Comparison of ENCODE assay signal across 8 mouse cellular contexts in the genomic region with DNA sequence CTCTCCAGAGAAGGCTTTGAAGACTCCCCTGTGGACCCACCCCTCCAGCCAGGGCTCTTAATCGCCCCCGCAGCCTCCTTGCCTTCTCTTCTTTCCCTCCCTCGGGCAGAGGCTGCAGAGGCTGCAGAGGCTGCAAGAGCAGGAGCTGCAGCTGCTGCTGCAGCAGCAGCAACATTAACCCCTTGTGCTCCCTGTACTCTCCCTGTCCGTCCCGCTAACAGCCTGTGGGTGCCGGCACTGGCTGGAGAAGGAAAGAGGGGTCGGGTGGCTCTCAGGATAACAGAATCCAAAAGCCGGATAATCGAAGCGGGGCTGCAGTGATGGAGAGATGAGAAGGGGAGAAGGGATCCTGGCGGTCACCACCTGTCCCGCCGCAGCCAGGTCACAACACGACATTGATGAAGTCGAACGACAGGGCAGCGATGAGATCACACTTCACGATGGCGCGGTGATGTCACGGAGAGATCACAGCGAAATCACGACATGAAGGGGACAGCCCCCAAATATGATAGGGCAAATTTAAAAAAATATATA. TPM values are rescaled to one million over a fixed set of nuclear protein-coding genes. Genes with fewer than 3 reads are reported as not detected.
DNase-seq lines count a peak whose midpoint lies in the region; ATAC-seq and TF ChIP-seq lines count a peak whose summit lies in the region.

No protein-coding gene starts in this region.

- peaks cover 50% of the 10 kb centered on the region for H3K4me1 ChIP-seq in kidney, embryonic 15.5 days
- peaks cover 2% of the 10 kb centered on the region for H3K4me1 ChIP-seq in ES-Bruce4 (ENCODE audit: control insufficient read depth, insufficient read depth, low read length)
- H3K4me1 ChIP-seq in forebrain, embryonic 13.5 days, result peaks cover 71% of the 10 kb centered on the region
- peaks cover 27% of the 10 kb centered on the region for H3K4me1 ChIP-seq in liver, embryonic 12.5 days

- peak overlapping the region; percentile 82 for H3K4me2 ChIP-seq in kidney, embryonic 15.5 days
- H3K4me2 ChIP-seq in forebrain, embryonic 13.5 days, result peak overlapping the region; percentile 98
- H3K4me2 ChIP-seq in liver, embryonic 12.5 days, result peak overlapping the region; percentile 95

- H3K36me3 ChIP-seq in kidney, embryonic 15.5 days, result peaks cover 31% of the 10 kb centered on the region
- H3K36me3 ChIP-seq in ES-Bruce4 (ENCODE audit: control insufficient read depth, insufficient read depth, low read length, poor library complexity, severe bottlenecking), result no peaks in the 10 kb centered on the region; the same call in 1 of the 2 replicates
- H3K36me3 ChIP-seq in forebrain, embryonic 13.5 days (ENCODE audit: poor library complexity, severe bottlenecking), result peaks cover 27% of the 10 kb centered on the region
- peaks cover 38% of the 10 kb centered on the region for H3K36me3 ChIP-seq in liver, embryonic 12.5 days

- 0 out of 2 replicates have a peak overlapping the region, but pooled peaks have one; percentile 95 for H3K27ac ChIP-seq in kidney, embryonic 15.5 days
- no peak overlapping the region for H3K27ac ChIP-seq in ES-Bruce4 (ENCODE audit: insufficient read depth, low read length)
- H3K27ac ChIP-seq in forebrain, embryonic 13.5 days, result peak overlapping the region; percentile 94
- 0 out of 2 replicates have a peak overlapping the region, but pooled peaks have one; percentile 86 for H3K27ac ChIP-seq in liver, embryonic 12.5 days

- peak overlapping the region; percentile 96 for H3K4me3 ChIP-seq in kidney, embryonic 15.5 days (replicated peaks)
- H3K4me3 ChIP-seq in ES-Bruce4 (ENCODE audit: low read depth, low read length), result peak overlapping the region; percentile 83
- H3K4me3 ChIP-seq in forebrain, embryonic 13.5 days, result peak overlapping the region; percentile 86
- H3K4me3 ChIP-seq in liver, embryonic 12.5 days, result peak overlapping the region; percentile 77

- no peaks in the 10 kb centered on the region for H3K9me3 ChIP-seq in kidney, embryonic 15.5 days (replicated peaks)
- no peaks in the 10 kb centered on the region for H3K9me3 ChIP-seq in ES-Bruce4 (replicated peaks; ENCODE audit: control insufficient read depth, insufficient read depth, low read length, poor library complexity, severe bottlenecking)
- no peaks in the 10 kb centered on the region for H3K9me3 ChIP-seq in forebrain, embryonic 13.5 days (replicated peaks)
- no peaks in the 10 kb centered on the region for H3K9me3 ChIP-seq in liver, embryonic 12.5 days (replicated peaks)

- under 1% methylated on average over 23 of the region's 23 CpGs for WGBS in kidney, embryonic 15.5 days
- under 1% methylated on average over 23 of the region's 23 CpGs for WGBS in forebrain, embryonic 13.5 days
- WGBS in liver, embryonic 12.5 days (ENCODE audit: insufficient replicate concordance), result under 1% methylated on average over 23 of the region's 23 CpGs

- TF ChIP-seq CTCF in ES-Bruce4 (IDR thresholded peaks at IDR 0.05; ENCODE audit: low read depth, low read length), result no peak

- no peaks in the 10 kb centered on the region for H3K27me3 ChIP-seq in kidney, embryonic 15.5 days
- H3K27me3 ChIP-seq in ES-Bruce4 (ENCODE audit: control insufficient read depth, insufficient read depth, low read length, poor library complexity, severe bottlenecking), result no peaks in the 10 kb centered on the region
- no peaks in the 10 kb centered on the region for H3K27me3 ChIP-seq in forebrain, embryonic 13.5 days
- H3K27me3 ChIP-seq in liver, embryonic 12.5 days (replicated peaks), result no peaks in the 10 kb centered on the region

- TF ChIP-seq POLR2A in ES-Bruce4 (IDR thresholded peaks at IDR 0.05; ENCODE audit: insufficient read depth, low read length), result no peak

- no peak for DNase-seq in kidney, adult 9 months
- DNase-seq in brain, adult 2 months (ENCODE audit: low read depth, low spot score), result peak; percentile 70
- no peak for DNase-seq in ovary, adult 18-20 months (ENCODE audit: low spot score)

- H3K9ac ChIP-seq in kidney, embryonic 15.5 days, result peak overlapping the region; percentile 63
- peak overlapping the region; percentile 73 for H3K9ac ChIP-seq in ES-Bruce4 (ENCODE audit: low read depth, poor library complexity, severe bottlenecking)
- H3K9ac ChIP-seq in forebrain, embryonic 13.5 days, result peak overlapping the region; percentile 90
- H3K9ac ChIP-seq in liver, embryonic 12.5 days, result peak overlapping the region; percentile 86

- ATAC-seq in kidney, embryonic 15.5 days (replicated peaks; ENCODE audit: low FRiP score), result 0 out of 2 replicates have a peak, but pooled peaks have one; percentile 1
- no peak for ATAC-seq in forebrain, embryonic 13.5 days
- 0 out of 2 replicates have a peak, but pooled peaks have one; percentile 0 for ATAC-seq in liver, embryonic 12.5 days
- peak; percentile 3; the same call in 1 of the 2 replicates for ATAC-seq in neutrophil, adult 5-6 weeks (ENCODE audit: extremely low read depth, insufficient number of reproducible peaks, low FRiP score, poor library complexity, severe bottlenecking)

- TF ChIP-seq EP300 in ES-Bruce4 (IDR thresholded peaks at IDR 0.05; ENCODE audit: insufficient read depth, low read depth, low read length), result no peak

RNA-seq across cellular contexts. Expression of a gene that starts 0.6 kb away (rescaled TPM):
- polyA plus RNA-seq in kidney, embryonic 15.5 days (2015; fragmentation: Nextera tagmentation; extraction: Ambion mirVana), result 27.1 and 28.2 TPM in 2 replicates
- polyA plus RNA-seq in ES-Bruce4 (2011; ENCODE audit: insufficient read depth, insufficient read length, low read depth, missing spikeins), result 10.2 and 12.8 TPM in 2 replicates
- 47.6 and 60.0 TPM in 2 replicates for polyA plus RNA-seq in forebrain, embryonic 13.5 days (2015; fragmentation: Nextera tagmentation; extraction: Ambion mirVana)
- 14.7 and 15.2 TPM in 2 replicates for polyA plus RNA-seq in liver, embryonic 12.5 days (2016; fragmentation: Nextera tagmentation; extraction: Ambion mirVana)
- 6.6 and 8.3 TPM in 2 replicates for total RNA-seq in neutrophil, adult 5-6 weeks (2017)

RNA-seq across cellular contexts. Expression of a gene that starts 0.7 kb away (rescaled TPM):
- polyA plus RNA-seq in kidney, embryonic 15.5 days (2015; fragmentation: Nextera tagmentation; extraction: Ambion mirVana), result 24.5 and 27.8 TPM in 2 replicates
- polyA plus RNA-seq in ES-Bruce4 (2011; ENCODE audit: insufficient read depth, insufficient read length, low read depth, missing spikeins), result 10.1 and 10.5 TPM in 2 replicates
- polyA plus RNA-seq in forebrain, embryonic 13.5 days (2015; fragmentation: Nextera tagmentation; extraction: Ambion mirVana), result 29.3 and 32.6 TPM in 2 replicates
- 10.3 and 10.8 TPM in 2 replicates for polyA plus RNA-seq in liver, embryonic 12.5 days (2016; fragmentation: Nextera tagmentation; extraction: Ambion mirVana)
- 35.0 and 36.4 TPM in 2 replicates for total RNA-seq in neutrophil, adult 5-6 weeks (2017)

RNA-seq across cellular contexts. Expression of a gene that starts 16.6 kb away (rescaled TPM):
- polyA plus RNA-seq in kidney, embryonic 15.5 days (2015; fragmentation: Nextera tagmentation; extraction: Ambion mirVana), result not detected in 2 replicates
- polyA plus RNA-seq in ES-Bruce4 (2011; ENCODE audit: insufficient read depth, insufficient read length, low read depth, missing spikeins), result 0.39 and 0.96 TPM in 2 replicates
- 0.19 and 0.31 TPM in 2 replicates for polyA plus RNA-seq in forebrain, embryonic 13.5 days (2015; fragmentation: Nextera tagmentation; extraction: Ambion mirVana)
- not detected in 2 replicates for polyA plus RNA-seq in liver, embryonic 12.5 days (2016; fragmentation: Nextera tagmentation; extraction: Ambion mirVana)
- total RNA-seq in neutrophil, adult 5-6 weeks (2017), result not detected in 2 replicates
